Mouse (Mus musculus) T-helper 1 cell (primary cell): ENCODE results near the gene Prkaca.

Experiments
- in situ Hi-C: fragments of 300-600 bp; cut with MboI, MseI; formaldehyde crosslinking; loops from one replicate; pipeline ENCODE4 v1.15.1; 2025; ENCODE audit warnings: high pct_unique_total_duplicates

The Prkaca gene

GRCm38 (mm10) chr8:84038015-84038414 lies 65.2 kb downstream of the Prkaca start:
- in situ Hi-C loops, result no loop called here

- in situ Hi-C loops, result no loop called here
Observed at GRCm38 (mm10) chr8:84039050-84039449, 66.3 kb downstream of the Prkaca start.

GRCm38 (mm10) chr8:84042066-84042947 lies 69.5 kb downstream of the Prkaca start, which contains the start of gene Il27ra:
TSS of gene Il27ra (minus strand) at chr8:84042589.
- in situ Hi-C loops, result no loop called here

GRCm38 (mm10) chr8:84042948-84043342 lies 70.2 kb downstream of the Prkaca start:
- in situ Hi-C loops, result no loop called here

- in situ Hi-C loops, result no loop called here
Observed at GRCm38 (mm10) chr8:84044103-84044502, 71.3 kb downstream of the Prkaca start.

GRCm38 (mm10) chr8:84044900-84045299 lies 72.1 kb downstream of the Prkaca start, which contains the start of gene Rln3:
TSS of gene Rln3 (minus strand) at chr8:84045000.
- in situ Hi-C loops, result no loop called here
